Mouse (Mus musculus) erythroblast, embryonic 14.5 days (primary cell): ENCODE results near the gene C1s2.

Experiments
- GATA1 ChIP-seq: IDR thresholded peaks from 2 replicates; pipeline ENCODE4 v1.6.1; 2012; ENCODE audit warnings: low read length, inconsistent platforms, mixed read lengths
- TAL1 ChIP-seq: IDR thresholded peaks from 3 replicates; pipeline ENCODE4 v1.6.1; 2012; ENCODE audit warnings: low read length, inconsistent platforms, mixed read lengths

GRCm38 (mm10) chr6:124672100-124672499, 36.2 kb upstream of the C1s2 start:
- TF ChIP-seq GATA1, result no peak
- TF ChIP-seq TAL1, result no peak
